Comparison of ENCODE assay signal across 8 mouse cellular contexts in genomic region chr11:70562287-70562994, GRCm38 (mm10). TPM values are rescaled to one million over a fixed set of nuclear protein-coding genes. Genes with fewer than 3 reads are reported as not detected.
DNase-seq lines count a peak whose midpoint lies in the region; ATAC-seq and TF ChIP-seq lines count a peak whose summit lies in the region.

TSS of gene Mink1 (plus strand) at chr11:70562881.

- no peaks in the 10 kb centered on the region for H3K36me3 ChIP-seq in forebrain, embryonic 14.5 days (ENCODE audit: control insufficient read depth, insufficient read depth, low read length)
- H3K36me3 ChIP-seq in liver, embryonic 15.5 days (replicated peaks), result 0 out of 2 replicates have a peak, but pooled peaks cover 6% of the 10 kb centered on the region
- no peaks in the 10 kb centered on the region for H3K36me3 ChIP-seq in neural tube, embryonic 12.5 days
- no peaks in the 10 kb centered on the region; the same call in 1 of the 2 replicates for H3K36me3 ChIP-seq in stomach, postnatal 0 days (ENCODE audit: control insufficient read depth, insufficient read depth, low read length)

- peak within 1 kb of the TSS; percentile 86 for H3K4me2 ChIP-seq in forebrain, embryonic 14.5 days (ENCODE audit: low read length)
- H3K4me2 ChIP-seq in liver, embryonic 15.5 days, result peak within 1 kb of the TSS; percentile 99
- peak within 1 kb of the TSS; percentile 97 for H3K4me2 ChIP-seq in neural tube, embryonic 12.5 days (replicated peaks)
- peak within 1 kb of the TSS; percentile 95 for H3K4me2 ChIP-seq in stomach, postnatal 0 days (replicated peaks; ENCODE audit: low read depth)

- no peaks in the 10 kb centered on the region for H3K27me3 ChIP-seq in forebrain, embryonic 14.5 days (replicated peaks; ENCODE audit: control insufficient read depth, insufficient read depth, low read length)
- no peaks in the 10 kb centered on the region for H3K27me3 ChIP-seq in liver, embryonic 15.5 days
- H3K27me3 ChIP-seq in neural tube, embryonic 12.5 days (replicated peaks), result no peaks in the 10 kb centered on the region
- H3K27me3 ChIP-seq in stomach, postnatal 0 days (ENCODE audit: control insufficient read depth, insufficient read depth, low read length), result no peaks in the 10 kb centered on the region

- peak within 1 kb of the TSS; percentile 68 for H3K27ac ChIP-seq in forebrain, embryonic 14.5 days (ENCODE audit: low read depth, low read length)
- peak within 1 kb of the TSS; percentile 75 for H3K27ac ChIP-seq in liver, embryonic 15.5 days (replicated peaks)
- H3K27ac ChIP-seq in neural tube, embryonic 12.5 days, result peak within 1 kb of the TSS; percentile 13; the same call in 1 of the 2 replicates
- H3K27ac ChIP-seq in stomach, postnatal 0 days (replicated peaks), result peak within 1 kb of the TSS; percentile 90

- no peak for TF ChIP-seq CTCF in stomach, postnatal 0 days (IDR thresholded peaks at IDR 0.05; ENCODE audit: low read depth)

- peak within 1 kb of the TSS; percentile 92 for H3K9ac ChIP-seq in forebrain, embryonic 14.5 days (ENCODE audit: low read length)
- H3K9ac ChIP-seq in liver, embryonic 15.5 days, result peak within 1 kb of the TSS; percentile 79
- peak within 1 kb of the TSS; percentile 80 for H3K9ac ChIP-seq in neural tube, embryonic 12.5 days
- H3K9ac ChIP-seq in stomach, postnatal 0 days (ENCODE audit: low read length), result peak within 1 kb of the TSS; percentile 85

- under 1% methylated on average over 38 of the region's 57 CpGs for WGBS in forebrain, embryonic 14.5 days
- 1% methylated on average over 55 of the region's 57 CpGs for WGBS in liver, embryonic 15.5 days (ENCODE audit: insufficient replicate concordance)
- under 1% methylated on average over 54 of the region's 57 CpGs for WGBS in neural tube, embryonic 12.5 days
- WGBS in stomach, postnatal 0 days, result under 1% methylated on average over 52 of the region's 57 CpGs

- DNase-seq in ES-CJ7 (ENCODE audit: low read depth, low spot score), result peak; percentile 93
- peak; percentile 89 for DNase-seq in cerebellum, adult 11 months
- DNase-seq in forebrain, embryonic 14.5 days (ENCODE audit: low spot score), result peak; percentile 95
- DNase-seq in heart, postnatal 10 days, result peak; percentile 90 to 93
- peak; percentile 89 to 94 for DNase-seq in kidney, postnatal 4 days
- peak; percentile 91 for DNase-seq in stomach, postnatal 0 days (ENCODE audit: low spot score)

- peak; percentile 94 for ATAC-seq in forebrain, embryonic 14.5 days
- peak; percentile 86 for ATAC-seq in liver, embryonic 15.5 days (ENCODE audit: insufficient read depth)
- ATAC-seq in neural tube, embryonic 12.5 days (ENCODE audit: low FRiP score, low read depth), result peak; percentile 89
- ATAC-seq in stomach, postnatal 0 days (ENCODE audit: low FRiP score, low TSS enrichment), result peak; percentile 85

- peak within 1 kb of the TSS; percentile 91 for H3K4me3 ChIP-seq in forebrain, embryonic 14.5 days (ENCODE audit: low read depth, low read length)
- peak within 1 kb of the TSS; percentile 89 for H3K4me3 ChIP-seq in liver, embryonic 15.5 days (replicated peaks)
- H3K4me3 ChIP-seq in neural tube, embryonic 12.5 days, result peak within 1 kb of the TSS; percentile 83
- H3K4me3 ChIP-seq in stomach, postnatal 0 days (ENCODE audit: low read depth, low read length), result peak within 1 kb of the TSS; percentile 85

- no peak for TF ChIP-seq EP300 in stomach, postnatal 0 days (optimal IDR thresholded peaks at IDR 0.05)

- intact Hi-C loops in heart, postnatal 10 days (cut with DNase I), result loop anchor here (2.0 kb wide), 1 partner anchor 42 kb away; no protein-coding TSS in a partner anchor

- H3K9me3 ChIP-seq in forebrain, embryonic 14.5 days (replicated peaks; ENCODE audit: control insufficient read depth, low read length), result no peaks in the 10 kb centered on the region
- no peaks in the 10 kb centered on the region for H3K9me3 ChIP-seq in liver, embryonic 15.5 days (replicated peaks)
- no peaks in the 10 kb centered on the region for H3K9me3 ChIP-seq in neural tube, embryonic 12.5 days
- no peaks in the 10 kb centered on the region for H3K9me3 ChIP-seq in stomach, postnatal 0 days (ENCODE audit: control insufficient read depth, low read length)

- peaks cover 9% of the 10 kb centered on the region; the same call in 1 of the 2 replicates for H3K4me1 ChIP-seq in forebrain, embryonic 14.5 days (ENCODE audit: control insufficient read depth, insufficient read depth, low read length)
- peaks cover 57% of the 10 kb centered on the region for H3K4me1 ChIP-seq in liver, embryonic 15.5 days (replicated peaks)
- peaks cover 38% of the 10 kb centered on the region for H3K4me1 ChIP-seq in neural tube, embryonic 12.5 days
- 0 out of 2 replicates have a peak, but pooled peaks cover 3% of the 10 kb centered on the region for H3K4me1 ChIP-seq in stomach, postnatal 0 days (replicated peaks; ENCODE audit: control insufficient read depth, insufficient read depth)

RNA-seq across cellular contexts. Expression of gene Mink1, which starts in this region (rescaled TPM):
- 10.4 and 13.6 TPM in 2 replicates for polyA plus RNA-seq in forebrain, embryonic 14.5 days (2014; fragmentation: Nextera tagmentation; extraction: Ambion mirVana)
- 10 to 100 TPM; 40.4 to 43.3 TPM for total RNA-seq in heart, postnatal 10 days (2021)
- polyA plus RNA-seq in liver, embryonic 15.5 days (2015; fragmentation: Nextera tagmentation; extraction: Ambion mirVana), result 4.9 and 6.2 TPM in 2 replicates
- 15.8 and 16.6 TPM in 2 replicates for polyA plus RNA-seq in neural tube, embryonic 12.5 days (2016; fragmentation: Nextera tagmentation; extraction: Ambion mirVana)
- polyA plus RNA-seq in stomach, postnatal 0 days (2015; fragmentation: Nextera tagmentation; extraction: Ambion mirVana), result 8.5 and 10.2 TPM in 2 replicates

Comparison
In these comparisons a context has a peak if more than half of its experiments do, and no peak if none do; other contexts are left out.
1. Peak in every context shown above with its lines: DNase-seq, ATAC-seq, H3K4me3 ChIP-seq and H3K27ac ChIP-seq.
2. H3K27ac ChIP-seq: peak in every context shown above with its lines; median percentile 90 in stomach, postnatal 0 days; 75 in liver, embryonic 15.5 days; 68 in forebrain, embryonic 14.5 days; 13 in neural tube, embryonic 12.5 days.